Mouse (Mus musculus) cerebellum, adult 2 months (tissue): Measurements from ENCODE around the gene Ptgis. TPM values are rescaled to one million over a fixed set of nuclear protein-coding genes. Genes with fewer than 3 reads are reported as not detected.

Experiments used
- DNase-seq, 2 experiments: peaks; one replicate each; pipeline ENCODE4 v3.0.0; 2021
- H3K27ac ChIP-seq: fragments of 200-500 bp; 2 replicates; pipeline ENCODE4 v1.5.1; 2012; ENCODE audit warnings: low read length, control low read depth, inconsistent platforms; ENCODE audit not compliant: insufficient read depth
- H3K27me3 ChIP-seq: fragments of 200-500 bp; 2 replicates; pipeline ENCODE4 v1.6.1; 2012; ENCODE audit warnings: inconsistent platforms, mild to moderate bottlenecking, low read length, moderate library complexity; ENCODE audit not compliant: control insufficient read depth, insufficient read depth
- H3K4me1 ChIP-seq: fragments of 200-500 bp; 2 replicates; pipeline ENCODE4 v1.6.1; 2011; ENCODE audit warnings: low read length; ENCODE audit not compliant: control insufficient read depth, insufficient read depth
- H3K4me3 ChIP-seq: fragments of 200-500 bp; replicated peaks from 2 replicates; pipeline ENCODE3; 2011; ENCODE audit warnings: mild to moderate bottlenecking, low read depth, low read length, control low read depth; ENCODE audit not compliant: insufficient read depth
- CTCF ChIP-seq: fragments of 200-500 bp; IDR thresholded peaks from 2 replicates; pipeline ENCODE4 v1.5.1; 2011; ENCODE audit warnings: low read depth, mild to moderate bottlenecking, control low read depth, low read length, moderate library complexity, borderline replicate concordance; ENCODE audit not compliant: insufficient read depth
- POLR2A ChIP-seq: fragments of 200-500 bp; IDR thresholded peaks from 2 replicates; pipeline ENCODE4 v1.6.1; 2011; ENCODE audit warnings: low read length, control low read depth, borderline replicate concordance; ENCODE audit not compliant: insufficient read depth
- WGBS: fragments of 180-500 bp; shearing (Covaris S2); methylation state at CpG from one replicate; pipeline ENCODE4 v1.1.7; 2018; 5-methylcytosine and 5-hydroxymethylcytosine counted together
- polyA plus RNA-seq: library from polyadenylated mRNA; depleted of rRNA; stranded (reverse); fragments of >200 nt; gene quantifications from 2 replicates; pipeline ENCODE4 v1.2.3, GENCODE M21; 2012

Ptgis gene
- polyA plus RNA-seq, 1 experiment = 2.0 TPM

GRCm38 (mm10) chr2:167257790-167258189, 17.4 kb upstream of the Ptgis start:
- no peak for TF ChIP-seq CTCF
- no peak for TF ChIP-seq POLR2A
- Histone ChIP-seq H3K4me3 (no peak overlapping the region), H3K27ac (no peak overlapping the region), H3K4me1 (no peaks in the 10 kb centered on the region), H3K27me3 (no peaks in the 10 kb centered on the region)
- no peak for DNase-seq
- WGBS = 57% methylated on average over 3 of the region's 3 CpGs

- no peak for TF ChIP-seq POLR2A
- no peak for TF ChIP-seq CTCF
- WGBS = 81% methylated on average over 6 of the region's 6 CpGs
- no peaks in the 10 kb centered on the region for H3K27me3 ChIP-seq
- no peak overlapping the region for H3K27ac ChIP-seq
- no peak for DNase-seq
- no peak overlapping the region for H3K4me3 ChIP-seq
- no peaks in the 10 kb centered on the region for H3K4me1 ChIP-seq
These were observed 14.4 kb upstream of the Ptgis start for GRCm38 (mm10) chr2:167254808-167255207.

- Histone ChIP-seq H3K4me3 (no peak overlapping the region), H3K4me1 (no peaks in the 10 kb centered on the region), H3K27me3 (no peaks in the 10 kb centered on the region), H3K27ac (no peak overlapping the region)
- no peak for DNase-seq
- TF ChIP-seq POLR2A = no peak
- no peak for TF ChIP-seq CTCF
- 55% methylated on average over 7 of the region's 7 CpGs for WGBS
These were observed 13.8 kb upstream of the Ptgis start for GRCm38 (mm10) chr2:167254185-167254584.

DNA sequence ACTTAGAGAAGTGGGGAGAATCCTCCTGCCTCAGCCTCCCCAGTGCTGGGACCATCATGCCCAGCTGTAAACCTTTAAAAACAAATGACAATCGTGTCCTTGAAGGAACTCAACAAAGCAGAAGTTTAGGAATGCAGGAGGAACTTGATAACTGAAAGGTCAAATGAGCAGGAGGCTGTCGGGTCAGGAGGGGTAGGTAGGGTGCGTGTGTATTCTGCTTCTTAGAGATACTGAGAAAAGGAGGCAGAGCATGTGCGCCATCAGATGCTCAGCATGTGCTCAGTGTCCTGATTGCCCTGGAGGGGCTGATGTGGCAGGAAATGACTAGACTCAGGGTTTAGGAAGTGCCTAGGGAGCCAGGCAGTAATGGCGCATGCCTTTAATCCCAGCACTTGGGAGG, 13.1 kb upstream of the Ptgis start:
- Histone ChIP-seq H3K27me3 (no peaks in the 10 kb centered on the region), H3K4me3 (no peak overlapping the region), H3K27ac (no peak overlapping the region), H3K4me1 (no peaks in the 10 kb centered on the region)
- DNase-seq = no peak
- TF ChIP-seq CTCF = no peak
- TF ChIP-seq POLR2A = no peak
- WGBS = 87% methylated on average over 5 of the region's 5 CpGs

- Histone ChIP-seq H3K4me1 (no peaks in the 10 kb centered on the region), H3K4me3 (no peak overlapping the region), H3K27ac (no peak overlapping the region), H3K27me3 (no peaks in the 10 kb centered on the region)
- TF ChIP-seq CTCF = no peak
- no peak for DNase-seq
- 58% methylated on average over 3 of the region's 3 CpGs for WGBS
These were observed 11.8 kb upstream of the Ptgis start for GRCm38 (mm10) chr2:167252057-167252687.

- no peak overlapping the region for H3K4me3 ChIP-seq
- WGBS = 43% methylated on average over 7 of the region's 7 CpGs
- no peak for TF ChIP-seq CTCF
- no peak for TF ChIP-seq POLR2A
- no peak overlapping the region for H3K27ac ChIP-seq
- no peak for DNase-seq
- no peaks in the 10 kb centered on the region for H3K4me1 ChIP-seq
- H3K27me3 ChIP-seq = no peaks in the 10 kb centered on the region
These were observed 10.4 kb upstream of the Ptgis start for GRCm38 (mm10) chr2:167250736-167251337.

DNA sequence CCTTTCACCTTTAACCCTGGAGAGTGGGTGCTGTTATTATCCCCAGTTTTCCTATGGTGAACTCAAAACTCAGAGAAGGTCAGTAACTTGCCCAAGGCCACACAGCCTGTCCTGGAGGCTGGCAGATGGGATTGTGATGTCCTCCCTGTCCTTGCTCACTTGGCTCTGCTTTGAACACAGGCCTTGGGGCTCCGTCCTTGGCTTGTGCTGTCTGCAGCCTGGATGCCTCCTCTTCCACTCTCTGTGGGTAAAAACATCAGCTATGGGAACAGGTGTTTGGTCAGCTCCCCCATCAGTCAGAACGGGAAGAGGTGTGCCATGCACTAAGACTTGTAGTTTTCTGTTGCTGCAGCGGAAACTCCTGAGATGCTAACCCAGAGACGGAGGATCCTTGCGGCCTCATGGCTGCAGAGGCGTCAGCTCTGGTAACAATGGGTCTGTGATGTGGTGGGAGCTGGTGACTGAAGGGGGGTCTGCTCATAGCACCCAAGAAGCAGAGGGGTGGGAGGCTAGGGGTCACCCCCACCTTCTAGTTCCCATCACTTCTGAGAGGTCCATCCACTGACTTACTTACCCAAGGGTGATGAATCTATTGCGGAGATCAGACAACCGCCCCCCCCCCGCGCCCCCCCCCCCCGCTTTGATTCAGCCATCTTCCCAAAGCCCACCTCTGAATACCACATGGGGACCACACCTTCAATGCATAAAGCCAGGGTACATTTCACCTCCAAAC, 9.8 kb upstream of the Ptgis start:
- Histone ChIP-seq H3K27ac (no peak overlapping the region), H3K27me3 (no peaks in the 10 kb centered on the region), H3K4me3 (no peak overlapping the region), H3K4me1 (no peaks in the 10 kb centered on the region)
- TF ChIP-seq POLR2A (no peak), CTCF (no peak)
- DNase-seq = no peak
- 51% methylated on average over 11 of the region's 11 CpGs for WGBS

DNA sequence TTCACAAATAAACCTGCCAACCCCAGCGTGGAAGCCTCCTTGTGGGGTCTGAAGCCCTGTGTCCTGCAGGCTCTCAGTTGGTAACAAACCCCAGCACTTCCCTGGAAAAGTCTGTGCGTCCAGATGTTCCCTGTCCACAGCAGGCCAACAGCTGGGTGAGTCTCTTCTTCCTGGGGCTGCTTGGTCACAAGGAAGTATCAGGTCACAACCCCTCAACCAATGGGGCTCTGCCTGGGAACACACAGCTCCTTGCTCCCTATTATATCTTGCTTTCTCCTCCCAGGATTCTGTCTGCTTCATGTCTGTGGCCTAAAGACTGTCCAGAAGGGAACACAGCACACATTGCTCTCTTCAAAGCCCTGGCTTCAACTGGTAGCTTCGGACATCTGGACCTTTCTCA, 9.2 kb upstream of the Ptgis start:
- Histone ChIP-seq H3K27me3 (no peaks in the 10 kb centered on the region), H3K27ac (no peak overlapping the region), H3K4me3 (no peak overlapping the region), H3K4me1 (no peaks in the 10 kb centered on the region)
- TF ChIP-seq CTCF = no peak
- no peak for TF ChIP-seq POLR2A
- DNase-seq = no peak
- WGBS = 89% methylated on average over 3 of the region's 3 CpGs
